Mouse (Mus musculus) heart, postnatal 36 days (tissue): ENCODE results near the gene Sugct. TPM values are rescaled to one million over a fixed set of nuclear protein-coding genes. Genes with fewer than 3 reads are reported as not detected.
"Not testable (repeated sequence)": the region's sequence is repeated elsewhere in the genome, so short reads cannot be mapped to it uniquely, and the experiment has no call there.

Experiments used
- DNase-seq, 2 experiments: peaks; one replicate each; pipeline ENCODE4 v3.0.0; 2021 to 2022
- intact Hi-C: fragments of 180-260 bp; cut with DNase I; formaldehyde crosslinking; loops from one replicate; pipeline ENCODE4 v1.15.1; 2025
- total RNA-seq, 2 experiments: library from RNA; stranded (reverse); gene quantifications; 2 replicates each; pipeline ENCODE4 v1.2.3; 2021

Sugct gene
- total RNA-seq, 2 experiments from 2014 or later: 0.78 to 0.98 TPM

DNA sequence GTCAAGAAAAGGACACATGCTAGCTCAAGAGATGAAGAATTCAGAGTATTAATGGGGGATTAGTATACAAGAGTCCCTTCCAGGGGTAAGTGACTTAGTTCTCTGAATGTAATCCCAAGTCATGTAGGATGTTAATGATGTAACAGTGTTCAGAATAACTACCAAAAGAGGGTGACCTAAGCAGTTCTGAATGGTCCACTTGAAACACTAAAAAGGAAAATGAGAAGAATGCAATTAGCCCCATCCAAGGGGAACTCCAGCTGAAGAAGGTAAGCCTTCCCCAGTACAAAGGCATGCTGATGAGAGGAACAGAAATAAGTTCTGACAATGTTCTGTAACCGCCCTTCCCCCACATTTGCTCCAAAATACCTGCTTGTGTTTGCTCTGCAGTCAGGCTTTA, 760.3 kb downstream of the Sugct start:
- intact Hi-C loops: loop anchor here (10.0 kb wide), 1 partner anchor 220 kb away; no protein-coding TSS in a partner anchor
- DNase-seq: no peak

DNA sequence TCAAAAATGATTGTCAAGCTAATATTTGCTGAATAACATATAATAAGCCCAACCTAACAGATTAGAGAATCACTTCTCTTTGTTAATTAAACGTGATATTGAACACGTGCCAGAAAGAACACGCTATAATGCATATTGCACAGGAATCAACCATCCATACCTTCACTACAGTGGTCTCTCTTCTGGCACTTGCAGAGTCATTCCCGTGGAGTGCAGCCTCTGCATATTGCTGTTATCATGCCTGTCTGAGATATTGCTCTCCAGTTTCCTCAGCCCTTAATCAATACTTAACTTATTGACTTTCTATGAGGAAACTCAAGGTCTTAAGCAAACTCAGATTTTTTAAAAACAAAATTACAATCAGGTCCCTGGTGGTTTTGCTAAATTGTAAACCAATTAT, 761.8 kb downstream of the Sugct start:
- DNase-seq: no peak
- intact Hi-C loops: loop anchor here (10.0 kb wide), 1 partner anchor 219 kb away; no protein-coding TSS in a partner anchor

DNA sequence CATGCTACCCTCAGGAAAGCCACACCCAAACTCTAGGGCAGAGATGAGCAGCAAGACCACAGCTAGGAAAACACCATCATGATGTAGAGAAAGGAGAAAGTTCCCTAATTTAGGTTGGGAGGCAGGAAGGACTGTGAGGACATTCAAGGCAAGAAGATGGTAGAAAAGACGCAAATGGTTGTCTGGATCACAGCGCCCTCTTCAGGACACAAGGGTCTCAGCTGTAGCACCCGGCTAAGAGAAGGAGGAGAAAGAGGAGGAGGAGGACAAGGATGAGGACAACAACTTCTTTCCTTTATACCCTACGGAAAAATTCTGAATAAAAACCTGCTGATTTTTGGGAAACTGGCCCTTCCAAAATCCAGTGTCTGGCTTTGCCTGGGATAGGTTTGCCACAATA, 774.0 kb downstream of the Sugct start:
- intact Hi-C loops: no loop called here
- no peak for DNase-seq

DNA sequence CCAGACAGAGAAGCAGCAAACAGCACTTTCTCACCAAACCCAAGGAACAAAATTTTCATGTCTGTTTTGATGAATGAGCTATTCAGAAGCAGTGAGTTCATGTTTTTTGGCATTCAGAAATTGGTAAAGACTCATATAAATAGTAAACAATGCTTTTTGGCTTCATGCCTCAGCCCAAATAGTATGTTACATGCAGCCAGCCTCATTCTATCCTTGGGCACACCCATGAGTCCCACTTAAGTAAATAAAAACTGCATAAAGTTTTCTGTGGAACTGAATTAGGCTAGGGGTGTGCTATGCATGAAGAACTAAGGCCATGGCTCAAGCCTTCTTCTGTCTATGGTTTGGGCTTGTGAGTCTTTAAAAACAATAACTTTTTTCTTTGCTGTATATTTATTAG, 779.7 kb downstream of the Sugct start:
- no peak for DNase-seq
- intact Hi-C loops: no loop called here

DNA sequence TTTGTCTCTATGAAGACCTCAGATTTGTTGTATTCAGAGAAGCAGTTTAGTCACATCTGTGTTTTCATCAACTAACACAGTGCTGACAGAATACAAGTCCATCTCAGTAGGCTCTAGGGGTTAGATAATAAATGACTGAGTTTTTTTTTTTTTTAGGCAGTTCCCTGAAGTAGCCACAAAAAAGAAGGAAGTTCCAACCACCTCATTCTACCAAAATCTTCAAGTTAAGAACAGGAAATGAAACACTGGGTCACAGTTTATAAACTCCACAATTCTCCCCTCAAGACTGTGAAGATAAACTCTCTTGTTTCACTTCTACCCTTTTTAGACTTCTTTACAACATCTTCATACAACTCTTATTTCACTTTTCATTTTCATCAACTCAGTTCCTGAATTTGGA, 783.1 kb downstream of the Sugct start:
- intact Hi-C loops: no loop called here
- DNase-seq: no peak

DNA sequence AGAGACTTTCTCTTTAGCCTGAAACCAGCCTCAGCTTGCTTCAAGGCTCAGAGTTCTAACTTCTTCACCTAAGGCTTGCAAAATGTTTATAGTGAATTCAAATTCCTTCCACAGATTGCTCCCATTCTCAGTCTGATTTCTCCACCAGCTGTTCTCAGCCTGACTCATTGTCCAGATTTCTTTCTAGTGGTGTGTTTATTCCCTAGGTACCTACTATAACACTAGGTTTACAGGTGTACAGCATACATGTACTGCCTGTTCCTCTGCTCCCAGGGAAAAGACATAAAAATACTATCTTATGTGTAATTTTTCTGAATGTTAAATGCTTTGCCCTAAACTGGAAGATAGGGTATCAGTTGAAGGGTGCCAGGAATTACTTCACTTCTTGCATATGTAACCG, 788.4 kb downstream of the Sugct start:
- intact Hi-C loops: no loop called here
- DNase-seq: no peak

DNA sequence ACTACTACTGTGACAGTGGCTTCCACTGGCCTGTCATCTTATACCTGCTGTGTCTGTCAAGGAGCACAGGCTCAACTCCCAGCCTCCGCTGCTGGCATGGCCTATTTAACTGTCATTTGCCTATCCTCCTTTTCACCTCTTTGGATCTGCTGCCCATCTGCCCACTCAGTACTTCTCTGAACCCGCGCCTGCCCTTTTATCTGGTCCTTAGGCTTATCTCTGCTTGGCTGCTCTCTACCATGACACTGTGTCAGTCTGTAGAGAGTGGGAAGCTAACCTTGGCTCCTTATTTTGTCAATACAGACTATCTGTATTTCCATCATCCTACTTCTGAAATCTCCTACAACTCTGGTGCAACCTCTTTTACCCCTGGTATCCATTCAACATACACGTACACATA, 793.9 kb downstream of the Sugct start:
- intact Hi-C loops: no loop called here

DNA sequence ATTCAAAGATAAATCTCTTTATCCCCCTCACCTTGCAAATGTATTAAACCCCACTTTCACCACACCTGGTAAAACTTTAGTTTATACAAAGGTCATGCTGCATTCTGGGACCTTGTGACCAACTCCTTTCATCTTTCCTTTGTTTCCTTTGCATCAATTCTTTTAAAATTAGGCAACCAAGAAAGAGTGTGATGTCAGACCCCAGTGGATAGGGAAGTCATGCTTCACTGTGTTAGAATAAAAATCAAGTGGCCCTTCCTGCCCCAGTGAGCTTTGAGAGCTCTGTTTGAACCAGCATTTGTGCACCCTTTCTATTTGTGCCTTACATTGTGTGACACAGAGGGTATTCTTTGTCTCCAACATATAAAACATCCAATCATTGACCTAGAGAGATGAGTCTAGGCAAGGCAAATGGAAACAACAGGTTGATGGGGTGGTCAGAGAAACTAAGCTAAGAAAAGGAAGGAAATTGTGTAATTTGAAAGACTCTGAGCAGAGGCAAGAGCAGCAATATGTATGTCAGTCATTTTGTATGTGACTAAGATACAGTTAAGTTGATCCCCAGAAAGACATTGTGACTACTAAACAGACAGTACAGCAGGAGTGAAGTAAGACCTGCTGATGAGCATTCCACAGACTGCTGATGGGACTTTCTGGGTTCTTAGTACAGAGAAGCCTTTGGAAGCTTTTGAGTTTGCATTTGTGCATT, 797.1 kb downstream of the Sugct start:
- DNase-seq: no peak
- intact Hi-C loops: no loop called here

More for the DNA sequence above, 793.9 kb downstream of the Sugct start:
- no peak for DNase-seq

DNA sequence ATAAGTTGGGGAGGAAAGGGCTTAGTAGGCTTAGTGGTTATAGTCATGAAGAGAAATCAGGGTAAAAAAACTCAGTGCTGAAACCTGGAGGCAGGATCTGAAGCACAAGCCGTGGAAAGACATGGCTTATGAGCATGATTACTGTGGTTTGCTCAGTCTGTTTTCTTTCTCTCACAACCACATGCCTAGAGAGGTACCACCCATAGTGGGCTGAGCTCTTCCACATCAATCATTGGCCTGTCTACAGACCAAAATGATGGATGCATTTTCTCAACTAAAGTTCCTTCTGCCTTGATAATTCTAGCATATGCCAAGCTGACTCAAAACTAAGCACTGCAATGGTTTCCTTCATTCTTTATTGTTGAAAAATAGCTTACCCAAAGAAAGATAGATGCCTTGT, 817.3 kb downstream of the Sugct start:
- intact Hi-C loops: no loop called here

DNA sequence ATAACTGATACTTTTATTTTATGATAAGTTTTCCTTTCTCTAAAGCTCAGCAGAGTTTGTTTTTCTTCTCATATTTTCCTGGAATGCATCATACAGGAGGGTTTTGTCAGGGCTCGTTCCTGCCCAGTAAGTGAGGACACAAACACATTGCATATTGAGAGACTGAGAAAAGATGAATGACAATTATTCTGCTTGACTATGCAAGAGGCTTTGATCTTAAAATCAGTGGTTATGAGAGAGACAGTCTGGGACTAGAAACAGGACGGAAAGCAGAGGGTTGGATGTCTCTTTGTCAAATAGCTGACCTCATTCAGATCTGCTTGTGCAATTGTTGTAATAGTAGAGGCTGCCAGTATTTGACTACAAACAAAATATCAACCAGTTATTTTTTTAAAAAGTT, 835.4 kb downstream of the Sugct start:
- no peak for DNase-seq
- intact Hi-C loops: no loop called here

More for the DNA sequence above, 817.3 kb downstream of the Sugct start:
- no peak for DNase-seq

DNA sequence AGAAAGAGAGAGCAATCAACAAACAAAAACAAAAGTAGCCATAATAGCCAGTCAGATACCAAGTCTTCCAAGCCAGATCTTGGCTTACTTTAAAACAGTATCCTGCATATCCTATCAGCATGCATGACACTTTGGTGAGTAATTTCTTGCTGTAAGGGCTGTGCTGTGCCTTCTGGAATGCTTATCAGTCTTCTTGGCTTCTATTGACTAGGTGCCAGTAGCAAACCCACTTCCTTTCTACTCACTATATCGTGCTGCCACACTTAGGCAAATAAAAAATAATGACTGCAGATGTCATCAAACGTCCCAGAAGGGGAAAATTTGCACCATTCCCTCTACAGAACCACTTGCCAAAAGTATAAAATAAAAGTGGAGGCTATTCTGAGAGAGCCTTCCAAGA, 848.1 kb downstream of the Sugct start:
- intact Hi-C loops: no loop called here
- DNase-seq: no peak

DNA sequence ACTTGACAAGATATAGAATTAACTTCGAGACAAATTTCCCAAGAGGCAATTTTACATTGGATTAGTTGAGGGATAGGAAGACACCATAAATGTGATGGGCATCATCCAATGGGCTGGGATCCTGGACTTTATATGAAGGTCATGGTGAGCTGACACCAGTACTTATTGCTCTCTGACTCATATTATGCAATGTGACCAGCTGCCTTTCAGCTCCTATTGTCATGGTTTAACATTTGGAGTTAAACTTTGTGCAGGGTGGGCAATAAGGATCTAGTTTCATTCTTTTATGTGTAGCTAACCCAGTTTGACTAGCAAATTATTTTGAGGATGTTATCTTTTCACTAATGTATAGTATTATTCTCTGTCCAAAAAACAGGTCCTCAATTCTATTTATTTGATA, 854.4 kb downstream of the Sugct start:
- intact Hi-C loops: no loop called here
- DNase-seq: no peak

DNA sequence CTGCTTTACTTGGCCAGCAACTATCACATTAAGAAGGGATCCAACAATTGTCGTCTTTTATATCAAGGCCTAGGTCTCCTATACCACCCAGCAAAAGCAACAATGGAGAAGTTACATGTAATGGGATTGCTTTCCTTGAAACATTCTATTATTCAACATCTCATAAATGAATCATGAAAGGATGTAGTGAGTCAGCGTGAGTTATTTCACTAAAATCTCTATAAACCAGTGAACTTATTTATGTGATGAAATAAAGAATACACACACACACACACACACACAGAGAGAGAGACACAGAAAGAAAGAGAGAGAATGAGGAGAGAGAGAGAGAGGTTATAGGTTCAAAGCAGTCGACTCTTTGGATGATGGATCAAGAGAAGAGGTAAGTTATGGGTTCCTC, 856.9 kb downstream of the Sugct start:
- DNase-seq: no peak
- intact Hi-C loops: no loop called here

DNA sequence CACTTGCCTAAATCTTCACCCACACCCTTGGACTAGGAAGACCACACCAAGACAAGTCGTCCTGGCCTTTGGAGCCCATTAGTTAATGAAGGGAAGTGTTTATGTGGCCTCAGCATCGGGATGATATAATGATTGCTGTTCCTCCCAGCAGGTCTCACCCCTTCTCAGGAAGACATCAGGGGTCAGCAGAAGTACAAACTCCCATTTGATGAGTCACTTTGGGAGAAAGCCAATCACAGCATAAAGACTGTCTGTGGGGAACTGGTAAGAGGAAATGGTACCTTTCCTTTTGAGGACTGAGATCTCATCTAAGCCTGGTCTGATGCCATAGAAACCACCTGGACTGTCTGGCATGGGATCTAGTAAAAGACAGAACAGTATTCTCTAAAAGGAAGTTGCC, 860.2 kb downstream of the Sugct start:
- intact Hi-C loops: no loop called here
- DNase-seq: no peak

DNA sequence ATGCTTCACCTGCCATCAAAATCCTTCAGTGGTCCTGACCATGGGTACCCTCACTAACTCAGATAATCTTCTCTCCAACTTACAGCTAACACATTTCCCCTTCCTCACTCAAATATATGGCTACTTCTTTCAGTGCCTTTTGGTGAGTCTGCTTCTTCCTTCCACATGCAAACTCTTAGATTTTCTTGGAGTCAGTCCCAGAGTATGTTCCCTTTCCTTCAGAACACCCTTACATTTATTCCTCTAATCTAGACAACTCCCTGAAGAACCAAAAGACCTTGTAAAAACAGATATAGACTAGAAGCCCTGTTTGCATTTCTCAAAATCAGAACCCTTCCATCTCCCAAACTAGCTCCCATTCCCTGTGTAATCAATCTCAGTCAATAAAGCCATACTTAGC, 862.3 kb downstream of the Sugct start:
- intact Hi-C loops: no loop called here
- no peak for DNase-seq

DNA sequence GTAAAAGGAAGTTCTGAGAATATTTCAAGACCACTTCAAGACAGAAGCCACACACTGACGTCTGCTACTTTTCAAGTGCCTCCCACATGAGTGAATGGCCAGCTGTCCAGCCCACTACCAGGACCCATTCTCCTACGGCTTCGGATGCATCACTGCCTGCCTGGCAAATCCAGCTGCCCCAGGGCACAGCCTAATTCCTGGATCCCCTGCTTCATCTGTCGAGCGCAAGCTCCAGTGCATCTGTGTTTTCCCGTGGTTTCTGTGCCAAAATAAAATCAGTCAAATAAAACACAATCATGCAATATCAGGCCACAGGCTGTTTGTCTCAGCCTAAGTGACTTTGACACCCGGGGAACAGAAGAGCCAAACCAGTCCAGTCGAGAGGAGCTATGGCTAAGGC, 863.5 kb downstream of the Sugct start:
- intact Hi-C loops: no loop called here
- DNase-seq: no peak

DNA sequence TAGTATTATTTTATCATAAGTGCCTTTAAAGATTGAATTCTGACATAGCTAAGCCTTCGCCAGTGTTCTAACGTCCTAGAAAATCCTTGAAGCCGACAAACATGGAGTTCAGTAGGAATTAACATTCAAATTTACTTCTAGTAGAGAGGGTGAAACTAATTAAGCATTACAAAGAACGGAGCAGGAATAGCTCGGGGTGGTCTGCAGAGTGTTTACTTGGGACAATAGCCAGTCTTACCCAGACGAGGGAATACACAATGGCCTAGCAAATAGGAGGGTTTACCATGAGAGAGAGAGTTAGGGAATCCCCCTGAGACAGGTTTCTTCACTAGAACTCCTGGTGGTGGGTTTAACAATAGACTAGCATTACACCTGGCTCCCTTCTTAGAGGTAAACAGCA, 865.1 kb downstream of the Sugct start:
- intact Hi-C loops: not testable (repeated sequence)

DNA sequence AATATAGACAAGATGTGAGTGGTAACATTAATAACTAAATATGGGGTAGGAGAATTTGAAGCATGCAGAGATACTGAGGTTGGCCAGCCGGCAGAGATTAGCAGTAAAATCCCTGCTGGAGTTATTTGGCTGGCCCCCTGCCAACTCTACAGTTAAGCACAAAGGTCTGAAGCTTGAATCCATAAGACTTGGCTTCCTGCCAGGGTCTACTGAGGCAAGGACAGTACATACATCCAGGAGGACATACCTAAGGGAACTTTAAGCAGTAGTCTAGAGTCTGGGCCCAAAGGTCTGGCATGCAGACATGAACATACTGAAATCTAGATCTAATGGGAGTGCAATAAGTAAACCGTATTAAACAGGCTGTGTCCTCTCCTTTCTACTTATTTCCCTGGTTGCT, 865.8 kb downstream of the Sugct start:
- intact Hi-C loops: no loop called here
- no peak for DNase-seq

More for the DNA sequence above, 865.1 kb downstream of the Sugct start:
- not testable (repeated sequence) for DNase-seq

DNA sequence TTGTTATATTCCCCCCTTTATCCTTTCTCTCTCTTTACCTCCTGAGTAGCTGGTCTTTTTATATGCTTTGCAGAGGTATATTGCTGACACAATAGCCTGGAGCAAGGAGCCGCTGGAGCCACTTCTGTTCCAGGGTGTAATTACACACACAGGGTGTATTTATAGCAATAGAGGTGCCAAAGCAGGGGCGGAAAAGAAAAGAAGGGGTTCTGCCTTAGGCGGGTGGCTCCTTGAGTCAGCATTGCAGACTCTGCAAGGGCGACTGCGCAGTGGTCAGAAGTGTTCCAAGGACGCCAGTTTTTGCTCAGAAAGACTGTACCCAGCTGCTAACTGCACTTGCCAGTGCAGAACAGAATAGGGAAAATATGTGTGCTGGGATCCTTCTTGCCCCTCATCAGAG, 869.7 kb downstream of the Sugct start:
- no peak for DNase-seq
- intact Hi-C loops: no loop called here

DNA sequence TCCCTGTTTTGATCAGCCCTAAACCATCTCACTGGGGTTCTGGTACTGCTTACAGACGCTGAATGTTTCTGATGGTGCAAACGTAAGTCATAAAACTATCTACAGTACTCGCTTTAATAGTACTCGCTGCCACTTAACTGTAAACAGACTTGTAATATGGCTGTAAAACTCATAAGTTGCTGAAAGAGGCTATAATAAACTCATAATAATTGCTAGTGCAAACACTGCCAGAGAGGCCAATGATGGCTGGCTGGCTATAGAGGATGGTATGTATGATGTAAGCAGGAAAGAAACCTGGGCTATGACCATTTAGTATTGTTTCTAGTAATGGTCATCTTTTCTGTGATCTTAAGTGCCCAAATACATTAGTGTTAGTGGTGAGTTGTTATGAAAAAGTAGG, 873.6 kb downstream of the Sugct start:
- intact Hi-C loops: loop anchor here (5.0 kb wide), 1 partner anchor 809 kb away; the partner anchor contains the start of gene Inhba
- no peak for DNase-seq

DNA sequence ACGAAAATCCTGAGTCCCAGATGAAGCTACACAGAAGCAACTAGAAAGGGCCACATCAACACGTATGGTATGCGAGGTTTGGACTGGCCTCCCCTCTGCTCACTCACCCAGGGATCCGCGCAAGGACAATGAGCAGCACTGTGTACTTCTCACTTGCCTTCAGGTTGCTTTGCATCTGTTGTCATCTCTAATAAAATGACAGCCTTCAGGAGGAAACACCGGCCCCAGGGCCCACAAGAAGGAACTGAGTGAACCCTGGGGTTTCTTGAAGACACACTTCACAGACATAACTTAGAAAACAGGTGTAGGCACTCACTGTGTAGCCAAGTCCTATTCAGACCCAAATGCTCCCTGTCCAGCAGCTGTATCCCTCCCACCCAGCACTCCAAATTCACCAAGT, 877.9 kb downstream of the Sugct start:
- intact Hi-C loops: no loop called here
- no peak for DNase-seq

DNA sequence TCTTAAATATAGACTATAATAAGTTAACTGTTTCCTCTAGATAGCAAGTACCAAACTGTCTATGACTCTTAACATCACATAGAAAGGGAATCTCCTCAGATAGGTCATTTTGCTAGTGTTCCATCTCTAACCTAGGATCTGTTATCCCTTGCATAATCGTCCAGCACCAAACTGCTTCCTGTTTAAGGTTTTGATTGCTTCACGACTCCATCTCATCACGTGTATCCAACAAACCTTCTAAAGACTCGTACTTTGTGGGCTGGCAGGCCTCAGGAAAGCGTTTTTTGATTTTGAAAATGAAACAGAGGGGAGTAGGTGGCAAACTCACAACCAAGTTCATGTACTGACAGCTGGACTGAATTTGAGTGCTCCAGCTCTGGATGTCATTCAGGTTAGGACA, 878.6 kb downstream of the Sugct start:
- no peak for DNase-seq
- intact Hi-C loops: no loop called here

DNA sequence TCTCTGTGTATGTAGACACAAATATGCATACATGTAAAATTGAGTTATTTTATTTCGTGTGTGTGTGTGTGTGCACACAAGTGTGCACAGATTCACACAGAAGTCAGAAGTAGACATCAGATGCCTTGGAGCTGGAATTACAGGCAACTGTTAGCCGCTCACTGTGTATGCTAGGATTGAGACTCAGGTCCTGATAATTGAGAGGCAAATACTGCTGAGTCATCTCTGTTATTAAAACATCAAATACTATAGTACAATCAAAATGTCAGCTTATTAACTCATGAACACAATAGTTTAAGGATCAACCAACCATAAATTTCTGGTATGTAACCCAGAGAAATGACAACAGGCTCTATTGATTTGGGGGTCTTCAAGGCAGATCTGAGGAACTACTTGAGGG, 883.1 kb downstream of the Sugct start:
- intact Hi-C loops: no loop called here
- DNase-seq: no peak
